Mouse (Mus musculus): ENCODE results near the gene Paqr6.
"Not testable (repeated sequence)": the region's sequence is repeated elsewhere in the genome, so short reads cannot be mapped to it uniquely, and the experiment has no call there.

Paqr6 gene

GRCm38 (mm10) chr3:88366830-88367428 lies 2.5 kb downstream of the Paqr6 start:
- DNase-seq: peak; percentile 35 to 42

- DNase-seq: not testable (repeated sequence)
Measured at GRCm38 (mm10) chr3:88367517-88367916, 3.1 kb downstream of the Paqr6 start.

DNA sequence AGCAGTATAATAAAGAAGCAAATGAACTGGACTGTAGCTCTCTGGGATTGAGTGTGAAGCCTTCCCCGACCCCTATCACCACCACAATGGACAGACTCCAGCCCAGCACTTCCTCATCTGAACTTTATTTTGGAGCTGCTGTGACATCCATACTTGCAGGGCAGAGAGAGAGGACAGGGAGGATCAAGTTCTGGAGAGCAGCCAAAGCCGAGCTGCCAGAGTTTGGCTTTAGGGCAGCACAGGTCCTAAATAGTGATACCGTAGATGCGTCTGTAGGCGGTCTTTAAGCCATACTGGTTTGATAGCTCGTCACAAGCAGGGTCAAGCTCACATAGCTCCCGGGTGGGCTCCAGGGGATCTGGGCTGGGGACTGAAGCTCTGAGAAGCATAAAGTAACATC lies 4.1 kb downstream of the Paqr6 start:
- not testable (repeated sequence) for DNase-seq

GRCm38 (mm10) chr3:88372643-88373042 lies 8.3 kb downstream of the Paqr6 start, which contains the start of gene Bglap3:
TSS of gene Bglap3 (minus strand) at chr3:88372743.
- DNase-seq: not testable (repeated sequence)

GRCm38 (mm10) chr3:88375750-88376626 lies 11.6 kb downstream of the Paqr6 start:
- DNase-seq: not testable (repeated sequence)

GRCm38 (mm10) chr3:88376644-88377043 lies 12.3 kb downstream of the Paqr6 start:
- DNase-seq: not testable (repeated sequence)

DNA sequence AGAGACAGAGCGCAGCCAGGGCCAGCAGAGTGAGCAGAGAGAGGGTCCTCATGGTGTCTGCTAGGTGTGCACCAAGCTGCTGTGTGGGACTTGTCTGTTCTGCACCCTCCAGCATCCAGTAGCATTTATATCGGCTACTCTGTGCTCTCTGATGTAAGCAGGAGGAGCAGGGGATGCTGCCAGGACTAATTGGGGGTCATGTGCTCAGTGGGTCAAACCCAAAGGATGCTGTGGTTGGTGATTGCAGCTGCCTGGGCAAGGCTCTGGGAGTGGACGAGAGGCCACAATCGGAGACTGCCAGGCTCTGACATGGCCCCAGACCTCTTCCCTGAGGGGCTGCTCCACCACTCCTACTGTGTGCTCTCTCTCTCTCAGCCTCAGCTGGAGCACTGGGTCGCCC lies 14.2 kb downstream of the Paqr6 start, which contains the start of gene Bglap2:
TSS of gene Bglap2 (minus strand) at position 101 of the 400 bp plus-strand sequence.
- not testable (repeated sequence) for DNase-seq

GRCm38 (mm10) chr3:88381389-88382315 lies 17.3 kb downstream of the Paqr6 start:
- peak; percentile 23 to 32 for DNase-seq

DNA sequence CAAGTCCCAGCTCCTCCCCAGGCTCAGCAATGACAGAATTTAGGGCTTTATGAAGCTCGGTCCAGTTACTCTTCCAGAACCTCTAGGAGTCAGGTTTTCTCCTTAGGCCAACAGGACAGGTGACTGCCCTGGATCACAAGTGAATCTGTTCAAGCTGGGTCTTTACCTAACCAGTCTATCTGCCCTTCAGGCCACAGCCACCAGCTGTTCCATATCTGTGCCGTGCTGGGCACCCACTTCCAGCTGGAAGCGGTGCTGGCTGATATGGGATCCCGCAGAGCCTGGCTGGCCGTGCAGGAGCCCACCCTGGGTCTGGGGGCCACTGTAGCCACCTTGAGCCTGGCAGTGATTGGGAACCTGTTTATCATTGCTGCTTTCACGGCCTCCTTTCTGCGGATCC lies 18.0 kb downstream of the Paqr6 start:
- DNase-seq: not testable (repeated sequence)

DNA sequence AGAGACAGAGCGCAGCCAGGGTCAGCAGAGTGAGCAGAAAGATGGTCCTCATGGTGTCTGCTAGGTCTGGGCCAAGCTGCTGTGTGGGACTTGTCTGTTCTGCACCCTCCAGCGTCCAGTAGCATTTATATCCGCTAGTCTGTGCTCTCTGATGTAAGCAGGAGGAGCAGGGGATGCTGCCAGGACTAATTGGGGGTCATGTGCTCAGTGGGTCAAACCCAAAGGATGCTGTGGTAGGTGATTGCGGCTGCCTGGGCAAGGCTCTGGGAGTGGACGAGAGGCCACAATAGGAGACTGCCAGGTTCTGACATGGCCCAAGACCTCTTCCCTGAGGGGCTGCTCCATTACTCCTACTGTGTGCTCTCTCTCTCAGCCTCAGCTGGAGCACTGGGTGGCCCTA lies 20.0 kb downstream of the Paqr6 start, which contains the start of gene Bglap:
TSS of gene Bglap (minus strand) at position 101 of the 400 bp plus-strand sequence.
- no peak for DNase-seq

DNA sequence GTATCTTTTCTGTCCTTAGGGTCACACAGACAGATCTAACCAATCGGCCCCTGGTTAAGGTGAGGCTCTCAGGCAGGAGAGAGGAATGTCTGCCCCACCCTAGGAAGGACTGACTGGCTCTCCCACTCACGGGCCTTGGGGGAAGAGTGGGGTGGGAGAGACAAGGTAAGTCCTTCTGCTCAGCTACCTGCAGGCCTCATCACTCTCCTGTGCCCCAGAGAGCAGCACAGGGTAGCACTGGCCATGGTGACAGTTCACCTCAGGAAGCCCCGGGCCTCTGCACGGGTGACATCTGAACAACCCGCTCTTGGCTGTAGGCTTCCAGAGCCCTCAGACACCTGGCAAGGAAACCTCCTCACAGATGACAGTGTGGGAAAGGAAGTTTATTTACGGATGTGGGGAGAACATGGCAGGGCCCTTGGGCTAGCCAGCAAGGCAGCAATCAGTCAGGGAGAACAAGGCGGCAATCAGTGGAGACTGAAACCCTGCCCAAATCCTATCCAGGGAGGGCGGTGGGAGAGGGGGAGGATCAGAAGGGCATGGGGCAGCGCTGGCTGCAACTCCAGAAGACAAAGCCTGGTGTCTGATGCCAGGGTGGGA lies 29.5 kb downstream of the Paqr6 start:
- DNase-seq: no peak

- DNase-seq: peak; percentile 37 to 49
Measured at GRCm38 (mm10) chr3:88395288-88395687, 30.9 kb downstream of the Paqr6 start.

GRCm38 (mm10) chr3:88395742-88396141 lies 31.4 kb downstream of the Paqr6 start:
- DNase-seq: peak; percentile 15 to 19

GRCm38 (mm10) chr3:88398666-88399065 lies 34.3 kb downstream of the Paqr6 start:
- no peak for DNase-seq

- no peak for DNase-seq
Measured at GRCm38 (mm10) chr3:88403522-88404230, 39.3 kb downstream of the Paqr6 start.

GRCm38 (mm10) chr3:88407090-88407489 lies 42.7 kb downstream of the Paqr6 start:
- DNase-seq: peak in 1 of 2 experiments; percentile 45

DNA sequence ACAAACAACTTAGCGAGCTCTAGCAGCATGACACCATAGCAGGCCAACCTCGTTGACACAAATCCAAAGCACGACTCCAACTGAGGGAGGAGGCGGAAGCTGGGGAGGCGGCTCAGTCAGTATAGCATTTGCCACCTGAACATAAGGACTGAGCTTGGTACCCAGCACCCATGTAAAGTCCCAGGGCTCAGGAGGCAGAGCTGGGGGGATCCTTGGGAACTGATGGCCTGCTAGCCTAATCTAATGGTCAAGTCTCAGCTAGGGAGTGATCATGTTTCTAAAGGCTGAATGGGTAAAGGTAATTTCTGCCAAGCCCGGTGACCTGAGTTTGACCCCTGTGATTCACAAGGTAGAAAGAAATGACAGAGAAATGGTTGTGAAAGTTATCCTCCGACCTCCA lies 43.1 kb downstream of the Paqr6 start:
- DNase-seq: no peak

DNA sequence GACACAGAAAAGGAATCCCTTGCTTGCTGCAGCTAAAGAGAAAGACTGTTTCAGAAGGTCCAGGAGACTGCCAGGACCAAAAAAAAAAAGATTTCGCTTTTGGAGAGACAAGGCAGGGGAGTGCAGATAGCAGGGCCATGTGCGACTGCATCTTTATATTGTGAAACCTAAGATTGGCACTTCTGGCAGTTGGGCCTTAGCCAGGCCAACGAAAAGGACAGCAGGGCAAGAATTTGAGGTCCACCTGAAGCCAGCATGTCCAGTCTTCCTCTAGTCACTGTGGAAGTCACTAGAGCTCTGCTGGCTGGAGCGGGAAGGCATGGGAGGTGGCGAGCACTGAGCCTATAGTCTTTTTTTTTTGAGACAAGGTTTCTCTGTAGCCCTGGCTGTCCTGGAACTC lies 44.6 kb downstream of the Paqr6 start:
- no peak for DNase-seq

DNA sequence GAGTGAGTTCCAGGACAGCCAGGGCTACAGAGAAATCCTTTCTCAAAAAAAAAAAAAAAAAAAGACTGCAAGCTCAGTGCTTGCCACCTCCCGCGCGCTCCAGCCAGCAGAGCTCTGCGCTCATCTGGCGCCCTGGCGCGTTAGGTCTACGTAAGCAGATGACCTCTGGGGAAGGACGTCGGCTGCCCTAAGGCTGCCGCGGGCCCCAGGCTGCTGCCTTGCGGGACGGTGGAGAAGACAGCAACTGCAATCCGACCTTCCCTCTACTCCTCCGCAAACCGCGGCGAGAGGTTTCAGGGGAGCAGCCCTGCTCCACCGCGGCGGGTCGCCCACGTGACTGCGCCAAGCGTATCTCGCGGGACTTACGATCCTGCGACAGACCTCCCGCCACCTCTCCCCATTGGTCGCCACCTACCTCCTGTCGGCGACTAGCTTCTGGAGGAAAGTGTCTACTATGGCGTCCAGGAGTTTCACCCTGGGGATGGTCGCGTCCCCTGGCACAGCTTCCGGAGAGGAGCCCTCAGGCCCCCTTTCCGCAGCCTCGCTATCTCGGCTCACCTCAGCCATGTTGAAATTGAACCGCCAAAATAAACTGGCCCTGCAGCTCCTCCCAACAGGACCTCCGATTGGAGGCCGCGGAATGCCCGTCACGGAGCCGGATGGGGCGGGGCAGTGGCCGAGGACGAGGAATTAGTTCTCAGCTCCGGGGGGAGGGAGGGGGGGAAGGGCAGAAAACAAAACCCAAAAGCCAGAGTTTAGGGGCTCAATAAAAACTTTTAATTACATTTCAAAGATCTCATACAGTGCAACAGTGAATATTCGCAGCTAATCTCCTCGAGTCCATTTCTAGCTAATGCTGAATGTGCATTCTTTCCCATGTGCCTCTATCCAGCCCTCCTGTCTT lies 45.6 kb downstream of the Paqr6 start, which contains the start of gene Pmf1:
TSS of gene Pmf1 (minus strand) at position 591 of the 904 bp plus-strand sequence.
- peak; percentile 85 to 89 for DNase-seq

GRCm38 (mm10) chr3:88410645-88411031 lies 46.3 kb downstream of the Paqr6 start:
- no peak for DNase-seq

Measured in spleen, adult 18-20 months (tissue).